Mouse (Mus musculus) v-Abl transformed pro-B cells (cell line): Measurements from ENCODE around the gene 5031439G07Rik.

ENCODE experiments used
- in situ Hi-C, 2 experiments: fragments of 400-800 bp; cut with MboI; formaldehyde crosslinking; loops; one replicate each; pipeline ENCODE4 v1.15.1; 2025; ENCODE audit not compliant: unreplicated experiment in 2 of 2

5031439G07Rik gene

GRCm38 (mm10) chr15:84995967-84996366 lies 7.6 kb upstream of the 5031439G07Rik start:
- in situ Hi-C loops: loop anchor here (5.0 to 10.0 kb wide), 4 partner anchors 41 to 241 kb away; partner anchors contain the start of genes Gm29666 (in 1 of the 2) and Nup50 (in 1 of the 2)

DNA sequence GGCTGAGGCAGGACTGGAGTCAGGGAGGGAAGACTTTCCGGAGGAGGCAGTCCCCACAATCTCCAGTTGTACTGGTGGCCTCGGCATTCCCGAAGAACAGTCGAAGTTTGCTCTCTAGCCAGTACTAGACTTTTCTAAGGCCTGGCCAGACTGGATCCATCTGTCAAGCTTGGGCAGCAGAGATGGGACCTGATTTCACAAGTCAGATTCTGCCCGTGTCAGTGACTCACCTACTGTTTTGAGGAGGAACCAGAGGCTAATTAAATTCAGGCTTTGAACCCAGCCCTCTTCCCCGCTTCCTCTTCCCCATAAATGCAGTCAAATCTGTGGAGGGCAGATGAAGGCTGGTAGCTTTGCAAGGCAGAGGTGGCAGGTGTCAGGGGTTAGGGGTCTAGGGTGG lies 6.7 kb upstream of the 5031439G07Rik start:
- in situ Hi-C loops: loop anchor here (5.0 to 10.0 kb wide), 4 partner anchors 42 to 240 kb away; partner anchors contain the start of genes Gm29666 (in 1 of the 2) and Nup50 (in 1 of the 2)

- in situ Hi-C loops: loop anchor here in 1 of 2 experiments (10.0 kb wide), 1 partner anchor 240 kb away; no protein-coding TSS in a partner anchor
Measured at GRCm38 (mm10) chr15:84994498-84994897, 6.1 kb upstream of the 5031439G07Rik start.

- in situ Hi-C loops: loop anchor here in 1 of 2 experiments (10.0 kb wide), 1 partner anchor 235 kb away; no protein-coding TSS in a partner anchor
Measured at GRCm38 (mm10) chr15:84989771-84990170, 1.4 kb upstream of the 5031439G07Rik start.

DNA sequence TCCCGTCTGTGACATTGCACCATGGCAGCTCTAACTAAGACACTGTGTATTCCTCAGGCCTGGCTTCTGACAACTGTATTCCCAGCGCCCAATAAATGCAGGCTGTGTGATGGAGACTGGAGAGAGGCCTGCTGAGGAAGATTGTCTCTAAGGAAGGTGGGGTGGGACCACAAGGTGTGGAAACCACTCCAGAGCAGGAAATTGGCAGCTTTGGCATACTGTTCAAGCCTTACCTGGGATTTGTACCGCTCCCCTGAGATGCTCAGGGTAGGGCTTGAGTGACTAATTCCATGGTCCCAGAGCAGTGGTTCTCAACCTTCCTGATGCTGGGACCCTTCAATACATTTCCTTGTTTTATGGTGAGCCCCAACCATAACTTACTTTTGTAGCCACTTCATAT lies 747 bp upstream of the 5031439G07Rik start:
- in situ Hi-C loops: no loop called here

DNA sequence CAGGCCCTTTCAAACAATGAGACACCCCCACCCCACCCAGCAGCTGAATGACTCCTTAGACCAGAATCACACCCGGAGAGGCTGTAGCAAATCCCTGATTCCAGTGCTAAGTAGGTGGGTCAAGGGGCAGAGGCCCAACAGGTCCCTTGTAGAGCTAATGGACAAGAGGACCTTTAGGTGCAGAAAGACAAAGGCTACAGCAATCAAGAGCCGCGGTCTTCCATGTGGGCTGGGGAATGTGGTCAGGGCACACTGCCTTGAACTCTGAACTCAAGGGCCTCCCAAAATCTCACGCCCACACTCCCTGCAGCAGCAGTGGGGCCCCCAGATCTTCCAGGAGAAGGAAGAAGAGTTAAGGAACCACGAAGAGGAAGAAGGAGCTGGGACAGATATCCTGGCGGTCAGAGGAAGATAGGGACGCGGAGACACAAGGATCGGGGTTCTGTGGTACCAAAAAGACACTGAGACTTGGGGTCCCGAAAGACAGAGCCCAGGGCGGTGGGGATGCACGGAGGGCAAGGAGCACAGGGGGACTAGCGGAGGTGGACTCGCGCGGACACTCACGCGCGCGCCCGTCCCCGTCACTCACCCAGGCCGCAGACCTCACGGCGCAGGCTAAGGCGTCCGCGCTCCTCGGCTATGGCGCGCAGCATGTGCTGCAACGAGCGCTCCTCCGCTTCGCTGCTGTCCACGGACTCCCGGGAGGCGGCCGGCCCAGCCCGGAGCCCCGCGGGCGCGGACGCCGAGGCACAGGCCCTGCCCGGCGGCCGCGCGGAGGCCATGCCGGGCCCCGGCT lies 1.1 kb downstream of the 5031439G07Rik start:
- in situ Hi-C loops: no loop called here

DNA sequence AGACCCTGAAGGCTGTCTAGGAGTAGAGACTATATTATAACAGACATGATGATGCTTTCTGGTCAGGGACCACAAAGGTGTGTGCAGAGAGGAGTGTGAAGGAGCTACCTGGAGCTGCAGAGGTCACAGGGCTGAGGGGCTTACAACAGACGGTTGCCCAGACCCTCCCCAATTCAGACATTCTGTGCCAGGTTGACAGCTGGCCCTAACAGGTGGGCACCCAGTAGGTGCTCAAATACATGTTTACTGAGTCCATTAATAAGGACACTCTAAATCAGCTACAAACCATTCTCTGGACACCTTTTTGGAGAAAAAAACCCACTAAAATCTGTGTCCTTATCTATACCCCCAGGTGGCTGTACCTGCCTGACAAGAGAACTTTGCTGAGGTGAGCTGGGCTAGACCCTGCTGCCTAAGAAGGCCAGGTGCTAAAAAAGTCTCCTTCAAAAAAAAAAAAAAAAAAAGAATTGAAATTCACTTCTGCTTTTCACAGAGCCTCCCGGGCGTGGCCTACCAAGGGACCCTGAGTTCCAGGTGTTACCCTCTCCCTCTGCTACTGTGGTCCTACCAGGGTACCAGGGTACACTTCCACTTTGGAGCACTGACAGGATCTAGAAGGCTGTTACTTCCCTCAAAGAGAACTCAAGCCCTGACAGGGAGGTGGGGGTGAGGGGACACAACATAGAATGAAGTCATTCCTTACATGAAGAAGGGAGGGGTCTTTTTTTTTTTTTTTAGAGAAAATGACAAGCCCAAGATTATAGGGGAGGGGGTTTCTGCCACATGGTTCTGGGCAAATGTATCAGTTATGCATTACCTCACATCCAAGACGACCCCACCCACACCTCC lies 2.0 kb downstream of the 5031439G07Rik start:
- in situ Hi-C loops: no loop called here

DNA sequence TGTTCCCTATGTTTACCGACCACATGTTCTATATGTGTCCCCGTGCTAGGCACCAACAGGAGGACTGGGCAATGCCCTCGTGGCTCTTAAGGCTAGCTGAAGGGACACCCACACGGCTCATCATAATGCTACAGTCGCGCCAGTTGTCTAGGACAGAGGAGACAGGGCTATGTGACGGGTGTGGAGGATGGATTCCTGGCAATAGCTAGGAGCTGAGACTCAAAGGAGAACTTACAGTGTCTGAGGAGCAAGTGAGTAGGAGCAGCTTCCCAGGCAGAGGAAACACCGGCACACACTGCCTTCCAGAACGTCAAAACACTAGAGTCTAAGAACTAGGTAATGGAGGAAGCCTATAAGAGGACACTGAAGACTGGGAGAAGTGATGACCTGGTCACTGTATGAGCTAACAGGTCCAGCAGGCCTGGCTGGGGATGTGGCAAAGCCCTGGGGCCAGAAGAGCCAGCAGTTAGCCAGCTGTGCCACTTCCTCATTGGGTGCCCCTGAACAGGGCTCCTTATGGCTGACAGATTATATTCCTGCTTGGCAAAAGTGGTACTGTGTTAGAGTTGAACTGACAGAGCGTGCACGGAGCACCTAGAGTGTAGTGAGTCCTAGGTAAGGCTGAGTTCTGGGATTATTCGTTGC lies 2.7 kb downstream of the 5031439G07Rik start:
- in situ Hi-C loops: no loop called here

GRCm38 (mm10) chr15:84983721-84984120 lies 4.6 kb downstream of the 5031439G07Rik start:
- in situ Hi-C loops: no loop called here

GRCm38 (mm10) chr15:84982888-84983287 lies 5.5 kb downstream of the 5031439G07Rik start:
- in situ Hi-C loops: no loop called here

GRCm38 (mm10) chr15:84981609-84982313 lies 6.6 kb downstream of the 5031439G07Rik start:
- in situ Hi-C loops: no loop called here

DNA sequence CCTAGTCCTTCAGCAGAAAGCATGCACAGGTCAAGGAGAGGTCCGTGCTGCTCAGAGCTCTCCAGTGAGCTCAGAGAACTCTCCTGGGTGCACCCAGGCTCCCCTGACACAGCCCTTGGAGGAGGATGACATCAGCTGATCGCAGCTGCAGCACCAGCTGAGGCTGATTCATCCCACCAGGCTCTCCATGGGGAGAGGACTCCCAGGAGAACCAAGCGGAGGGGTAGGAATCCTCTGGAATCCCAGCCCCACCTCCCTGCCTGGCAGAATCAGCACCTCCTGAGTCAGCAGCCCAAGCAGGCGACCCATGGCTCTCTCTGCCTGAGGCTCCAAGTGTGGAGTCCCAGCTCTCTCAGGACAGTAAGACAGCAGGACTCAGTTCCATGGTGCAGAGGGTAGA lies 12.6 kb downstream of the 5031439G07Rik start:
- in situ Hi-C loops: no loop called here

GRCm38 (mm10) chr15:84973544-84973871 lies 14.8 kb downstream of the 5031439G07Rik start:
- in situ Hi-C loops: no loop called here

DNA sequence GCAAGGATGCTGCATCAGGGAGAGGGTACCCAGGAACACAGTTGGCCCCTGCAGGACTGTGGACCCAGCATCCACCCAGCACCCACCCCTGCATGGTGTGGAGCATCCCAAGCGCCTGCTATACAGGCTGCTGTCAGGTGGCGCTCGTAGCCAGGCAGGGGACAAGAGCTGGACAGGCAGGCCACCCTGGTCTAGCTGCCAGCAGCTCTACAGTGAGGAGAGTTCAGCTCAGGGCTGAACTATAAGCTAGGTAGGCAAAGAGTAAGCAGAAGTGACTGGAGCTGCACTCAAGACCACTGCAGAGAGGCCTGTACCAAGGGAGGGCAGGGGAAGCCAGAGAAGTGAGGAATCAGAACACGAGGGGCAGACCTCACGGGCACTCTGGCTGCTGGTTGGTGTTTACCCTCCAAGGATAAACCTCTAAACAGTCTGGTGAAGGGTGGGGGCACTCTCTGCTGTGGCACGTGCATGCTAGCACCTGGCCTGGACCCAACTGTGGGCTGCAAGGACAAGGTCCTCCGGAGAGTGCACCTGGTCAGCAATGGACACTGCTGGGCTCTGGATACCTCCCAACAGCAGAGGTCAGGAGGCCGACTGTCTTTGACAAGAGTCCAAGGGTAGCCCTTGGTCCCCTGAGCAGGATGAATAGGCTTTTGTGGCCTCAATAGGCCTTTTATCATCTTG lies 15.3 kb downstream of the 5031439G07Rik start:
- in situ Hi-C loops: no loop called here

DNA sequence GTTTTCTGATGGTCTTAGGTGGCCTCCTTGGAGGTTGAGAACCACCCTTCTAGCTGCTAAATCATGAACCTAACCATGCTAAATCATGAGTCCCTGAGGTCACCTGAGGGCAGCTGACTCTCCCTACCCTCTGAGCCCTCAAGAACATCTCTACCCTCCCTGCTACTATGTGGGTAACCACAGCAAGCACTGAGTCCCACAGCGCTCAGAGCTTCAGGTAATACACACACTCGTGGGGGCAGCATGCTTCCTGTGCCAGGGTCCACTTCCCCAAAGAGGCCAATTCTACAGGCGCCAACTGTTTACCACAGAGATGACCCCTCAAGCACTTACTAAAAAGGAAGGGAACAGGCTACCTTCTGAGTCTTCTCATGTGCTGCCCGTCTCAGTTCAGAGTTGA lies 19.8 kb downstream of the 5031439G07Rik start:
- in situ Hi-C loops: no loop called here

DNA sequence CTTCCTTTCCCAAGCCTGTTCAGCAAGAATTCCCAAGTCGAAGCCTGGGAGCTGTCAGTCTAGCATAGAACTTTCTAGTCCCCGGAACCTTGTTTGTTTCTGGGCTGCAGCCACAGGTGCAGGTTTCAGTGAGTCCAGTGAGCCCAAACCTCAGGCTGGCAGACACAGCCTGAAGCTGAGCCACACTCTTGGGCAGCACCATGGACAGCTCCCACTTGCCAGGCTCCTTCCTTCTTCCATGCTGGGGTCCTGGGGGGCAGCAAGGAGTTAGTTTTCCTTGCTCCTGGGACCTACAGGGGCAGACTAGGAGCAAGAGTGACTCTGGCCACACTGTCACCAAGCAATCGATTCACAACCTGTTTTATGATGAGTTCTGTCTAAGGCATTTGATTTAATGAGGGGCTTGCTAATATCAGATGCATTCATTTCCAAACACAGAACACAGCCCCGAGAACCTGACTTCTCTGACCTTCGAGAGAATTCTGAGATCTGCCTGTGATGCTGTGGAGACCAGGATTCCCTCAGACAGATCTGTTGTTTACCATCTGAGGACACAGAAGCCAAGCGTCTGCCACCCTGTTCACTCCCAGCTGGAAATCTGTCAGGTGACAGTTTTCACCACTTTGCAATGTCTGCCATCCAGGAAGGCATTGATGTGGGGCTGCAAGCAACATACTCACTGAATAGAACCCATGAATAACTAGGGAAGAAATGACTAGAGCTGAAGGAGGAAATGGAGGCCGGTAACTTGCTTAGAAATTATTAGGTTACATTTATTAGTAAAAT lies 22.6 kb downstream of the 5031439G07Rik start:
- in situ Hi-C loops: no loop called here

DNA sequence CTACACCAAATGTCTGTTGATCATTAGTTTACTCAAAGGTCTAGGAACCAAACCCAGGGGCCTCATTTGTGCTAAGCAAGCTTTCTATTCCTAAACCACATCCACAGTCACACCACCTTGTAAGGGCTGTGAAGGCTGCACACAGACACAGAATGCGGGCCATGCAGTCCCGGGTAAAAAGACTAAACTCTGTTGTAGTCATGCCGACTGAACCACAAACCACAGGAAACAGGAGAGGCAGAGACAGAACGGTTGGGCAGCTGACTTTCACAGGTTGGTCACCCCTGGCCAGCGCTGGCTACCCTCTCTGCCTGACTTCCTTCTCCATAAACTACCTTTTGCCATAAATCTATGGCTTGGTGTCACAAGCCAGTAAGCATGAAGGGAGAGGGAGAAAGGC lies 23.6 kb downstream of the 5031439G07Rik start:
- in situ Hi-C loops: no loop called here

DNA sequence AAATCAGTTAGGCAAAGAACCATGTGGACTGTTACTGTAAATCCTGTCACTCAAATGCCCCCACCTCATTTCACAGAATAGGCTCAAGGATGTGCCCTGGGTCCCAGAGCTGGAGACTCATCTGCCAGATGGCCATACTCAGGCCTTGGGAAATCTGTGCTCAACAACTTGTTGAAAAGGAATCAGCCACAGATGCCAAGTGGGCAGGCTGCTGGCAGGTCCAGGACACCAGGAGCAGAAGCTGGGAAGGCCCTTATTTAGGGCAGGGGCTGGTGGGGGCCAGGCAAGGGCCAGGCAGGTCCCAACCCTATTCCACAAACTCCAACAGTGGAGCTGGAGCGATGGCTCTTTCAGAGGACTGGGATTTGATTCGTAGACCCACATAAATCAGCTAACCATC lies 25.8 kb downstream of the 5031439G07Rik start:
- in situ Hi-C loops: no loop called here

DNA sequence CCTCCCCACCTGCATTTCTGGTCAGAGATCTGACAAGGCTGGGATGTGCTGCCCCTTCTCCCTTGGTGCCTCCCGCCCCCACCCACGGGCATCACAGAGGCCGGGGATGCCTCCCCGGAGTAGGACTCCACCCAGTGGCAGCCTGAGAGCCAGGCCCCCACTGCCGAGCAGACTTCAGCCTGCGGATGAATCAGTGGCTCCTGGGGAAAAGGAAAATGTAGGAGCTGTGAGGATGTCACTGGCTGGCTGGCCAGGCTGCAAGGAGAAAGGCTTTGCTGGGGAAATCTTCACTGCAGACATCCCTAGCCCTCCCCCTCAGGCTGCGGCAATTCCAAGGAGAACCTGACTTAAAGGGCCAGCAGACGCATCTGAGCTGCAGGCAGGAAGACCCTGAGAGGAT lies 27.7 kb downstream of the 5031439G07Rik start:
- in situ Hi-C loops: no loop called here
